Mouse (Mus musculus): ENCODE measurements around the gene Cbx6.

Gene Cbx6

DNA sequence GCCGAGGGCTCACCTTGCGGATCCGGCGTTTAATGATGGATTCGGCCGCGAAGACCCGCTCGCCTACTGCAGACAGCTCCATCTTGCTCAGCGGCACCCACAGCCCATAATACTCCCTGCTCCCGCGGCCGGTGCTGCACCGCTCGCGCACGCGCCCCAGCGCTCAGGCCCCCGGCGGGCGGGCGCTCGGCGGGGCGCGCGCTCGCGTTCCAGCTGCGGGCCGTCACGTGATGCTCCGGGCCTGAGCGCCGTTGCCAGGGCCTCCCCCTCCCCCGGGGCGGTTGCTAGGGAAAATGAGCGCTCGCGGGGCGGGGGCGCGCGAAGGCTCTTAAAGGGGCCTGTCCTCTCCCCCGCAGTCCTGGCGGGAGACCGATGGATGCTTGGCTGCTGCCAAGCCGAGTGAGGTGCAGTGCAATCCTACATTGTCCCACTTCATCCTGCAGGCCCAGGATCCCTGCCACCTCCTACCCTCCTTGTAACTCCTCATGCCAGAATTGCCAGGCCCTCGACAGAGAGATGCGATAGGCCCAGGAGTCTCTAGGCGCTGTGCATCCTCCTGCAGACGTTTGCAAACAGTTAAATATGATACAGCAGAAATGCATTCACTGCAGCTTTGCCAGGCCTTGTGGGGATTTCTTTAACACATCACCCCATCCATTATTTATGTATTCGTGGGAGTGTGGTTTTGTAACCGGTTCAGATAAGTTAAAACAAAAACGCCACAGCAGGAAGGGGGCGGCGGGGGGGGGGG, at the start of gene Cbx6, which contains the start of gene Npcd:
TSS of gene Cbx6 (minus strand) at position 559 of the 751 bp plus-strand sequence.
TSS of gene Npcd (minus strand) at position 108 of the 751 bp plus-strand sequence.
- peak; percentile 84 for DNase-seq (ENCODE audit: low read depth, low spot score)
- no peaks in the 10 kb centered on the region for H3K27me3 ChIP-seq (ENCODE audit: control insufficient read depth, insufficient read depth, low read length, poor library complexity, severe bottlenecking)

DNA sequence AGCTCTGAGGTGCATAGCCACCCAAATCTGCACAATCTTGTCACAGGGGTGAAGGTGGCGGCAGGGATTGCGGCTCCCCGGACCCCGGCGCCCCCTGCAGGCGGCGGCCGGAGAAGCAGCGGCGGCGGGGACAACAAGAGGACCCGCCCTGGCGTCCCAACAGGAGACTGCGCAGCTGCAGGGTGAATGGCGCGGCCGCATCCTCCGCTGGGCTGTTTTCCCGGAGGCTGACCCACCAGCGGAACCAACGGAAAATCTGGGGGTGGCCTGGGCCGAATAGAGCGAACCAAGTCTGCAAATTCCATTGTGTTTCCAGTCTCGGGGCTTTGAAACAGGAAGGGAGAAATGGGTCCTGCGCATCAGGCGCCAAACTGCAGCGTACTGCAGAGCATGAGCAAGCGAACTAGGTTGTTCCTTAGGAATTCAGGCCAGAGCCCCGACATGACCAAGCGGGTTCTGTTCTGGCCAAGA, 48.9 kb upstream of the Cbx6 start:
- peaks cover 4% of the 10 kb centered on the region for H3K36me3 ChIP-seq (ENCODE audit: control insufficient read depth, insufficient read depth, low read length, poor library complexity, severe bottlenecking)
- DNase-seq (ENCODE audit: low read depth, low spot score): peak; percentile 89

More for the DNA sequence above, at the start of gene Cbx6, which contains the start of gene Npcd:
- no peaks in the 10 kb centered on the region for H3K36me3 ChIP-seq (ENCODE audit: control insufficient read depth, insufficient read depth, low read length, poor library complexity, severe bottlenecking)

DNA sequence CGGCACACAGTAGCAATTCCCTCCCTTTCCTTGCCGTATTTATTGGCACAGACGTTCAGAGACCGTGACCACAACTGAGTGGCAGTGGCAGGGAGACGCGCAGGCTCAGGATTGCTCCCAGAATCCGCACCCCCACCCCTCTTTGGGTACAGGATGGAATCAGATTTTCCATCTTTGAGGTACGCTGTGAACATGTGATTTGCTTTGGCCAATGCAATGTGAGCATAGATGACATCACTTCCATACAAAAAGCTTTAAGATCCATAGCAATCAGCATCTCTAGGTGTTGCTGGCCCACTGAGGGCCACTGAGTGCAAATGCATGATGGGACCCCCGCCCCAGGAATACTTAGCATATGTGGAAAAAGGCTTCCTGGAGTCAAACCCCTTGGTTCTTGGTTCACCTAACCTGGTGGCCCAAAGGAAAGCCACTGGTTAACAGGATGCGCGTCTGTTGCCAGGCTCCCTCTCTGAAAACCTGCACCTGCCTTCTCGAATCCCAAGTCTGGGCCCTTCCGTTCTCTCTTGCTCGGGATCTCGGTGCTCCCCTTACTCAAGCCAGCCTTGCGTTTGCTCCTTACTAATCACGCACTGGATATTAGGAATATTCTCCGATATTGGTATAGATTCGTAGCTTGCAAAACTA, 48.3 kb upstream of the Cbx6 start:
- H3K36me3 ChIP-seq (ENCODE audit: control insufficient read depth, insufficient read depth, low read length, poor library complexity, severe bottlenecking): peaks cover 2% of the 10 kb centered on the region
- DNase-seq (ENCODE audit: low read depth, low spot score): peak; percentile 19
- H3K27me3 ChIP-seq (ENCODE audit: control insufficient read depth, insufficient read depth, low read length, poor library complexity, severe bottlenecking): no peaks in the 10 kb centered on the region

More for the DNA sequence above, 48.9 kb upstream of the Cbx6 start:
- H3K27me3 ChIP-seq (ENCODE audit: control insufficient read depth, insufficient read depth, low read length, poor library complexity, severe bottlenecking): no peaks in the 10 kb centered on the region

DNA sequence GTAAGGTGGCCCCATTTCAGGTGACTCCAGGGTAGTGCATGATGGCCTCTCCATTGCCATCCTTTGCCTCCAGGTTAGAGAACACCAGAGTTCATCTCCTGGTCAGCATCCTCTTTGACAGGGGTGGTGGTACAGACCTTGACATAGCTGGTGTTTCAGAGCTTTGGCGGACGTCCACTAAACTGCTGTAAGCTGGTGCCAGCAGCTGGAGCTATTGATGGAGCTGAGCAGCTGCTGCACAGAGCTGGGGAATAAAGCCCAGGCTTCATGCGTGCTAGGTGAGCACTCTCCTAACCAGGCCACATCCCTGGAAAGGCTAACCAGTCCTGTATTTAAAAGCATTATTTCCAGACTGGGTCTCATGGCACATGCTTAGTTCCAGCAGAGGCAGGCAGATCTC, 46.0 kb upstream of the Cbx6 start:
- Histone ChIP-seq H3K36me3 (ENCODE audit: control insufficient read depth, insufficient read depth, low read length, poor library complexity, severe bottlenecking) (no peaks in the 10 kb centered on the region), H3K27me3 (ENCODE audit: control insufficient read depth, insufficient read depth, low read length, poor library complexity, severe bottlenecking) (no peaks in the 10 kb centered on the region)
- DNase-seq (ENCODE audit: low read depth, low spot score): no peak

DNA sequence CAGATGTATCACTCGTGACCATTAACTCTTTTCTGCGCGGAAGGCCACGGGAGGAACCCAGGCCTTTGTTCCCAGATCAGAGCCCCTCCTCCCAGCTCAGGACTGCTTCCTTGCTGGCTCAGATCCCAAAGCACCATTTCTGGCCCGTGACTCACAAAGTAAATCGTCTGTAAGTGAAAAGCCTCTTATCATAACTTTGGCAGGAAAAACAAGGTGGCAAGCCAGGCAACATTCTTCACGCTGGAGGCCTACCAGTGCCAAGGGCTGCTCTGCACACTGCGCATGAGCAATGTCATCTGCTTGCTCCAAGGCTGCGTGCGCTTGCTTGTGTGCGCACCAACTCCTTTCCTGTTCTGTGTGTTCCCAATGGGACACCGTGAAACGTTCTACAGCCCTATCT, 44.8 kb upstream of the Cbx6 start:
- DNase-seq (ENCODE audit: low read depth, low spot score): no peak
- no peaks in the 10 kb centered on the region for H3K27me3 ChIP-seq (ENCODE audit: control insufficient read depth, insufficient read depth, low read length, poor library complexity, severe bottlenecking)
- no peaks in the 10 kb centered on the region for H3K36me3 ChIP-seq (ENCODE audit: control insufficient read depth, insufficient read depth, low read length, poor library complexity, severe bottlenecking)

DNA sequence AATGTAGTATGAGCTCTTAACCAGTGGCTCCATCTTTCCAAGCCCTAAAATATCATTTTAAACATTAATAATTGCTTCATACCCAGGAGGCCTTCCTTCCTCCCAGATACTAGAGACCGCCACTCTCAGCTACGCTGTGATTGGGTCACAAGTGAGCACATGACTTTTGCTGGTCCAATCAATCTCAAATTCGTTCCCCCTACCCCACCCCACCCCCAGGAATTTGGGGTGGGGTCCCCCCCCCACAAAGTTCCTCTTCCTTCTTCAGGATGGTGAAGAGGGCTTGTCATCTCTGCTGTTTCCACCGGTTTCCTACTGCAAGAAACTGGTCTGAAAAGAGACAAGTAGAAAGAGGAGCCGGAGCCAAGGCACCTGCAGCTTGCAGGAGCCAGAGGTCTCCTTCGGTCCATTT, 44.2 kb upstream of the Cbx6 start:
- DNase-seq (ENCODE audit: low read depth, low spot score): no peak
- Histone ChIP-seq H3K36me3 (ENCODE audit: control insufficient read depth, insufficient read depth, low read length, poor library complexity, severe bottlenecking) (no peaks in the 10 kb centered on the region), H3K27me3 (ENCODE audit: control insufficient read depth, insufficient read depth, low read length, poor library complexity, severe bottlenecking) (no peaks in the 10 kb centered on the region)

DNA sequence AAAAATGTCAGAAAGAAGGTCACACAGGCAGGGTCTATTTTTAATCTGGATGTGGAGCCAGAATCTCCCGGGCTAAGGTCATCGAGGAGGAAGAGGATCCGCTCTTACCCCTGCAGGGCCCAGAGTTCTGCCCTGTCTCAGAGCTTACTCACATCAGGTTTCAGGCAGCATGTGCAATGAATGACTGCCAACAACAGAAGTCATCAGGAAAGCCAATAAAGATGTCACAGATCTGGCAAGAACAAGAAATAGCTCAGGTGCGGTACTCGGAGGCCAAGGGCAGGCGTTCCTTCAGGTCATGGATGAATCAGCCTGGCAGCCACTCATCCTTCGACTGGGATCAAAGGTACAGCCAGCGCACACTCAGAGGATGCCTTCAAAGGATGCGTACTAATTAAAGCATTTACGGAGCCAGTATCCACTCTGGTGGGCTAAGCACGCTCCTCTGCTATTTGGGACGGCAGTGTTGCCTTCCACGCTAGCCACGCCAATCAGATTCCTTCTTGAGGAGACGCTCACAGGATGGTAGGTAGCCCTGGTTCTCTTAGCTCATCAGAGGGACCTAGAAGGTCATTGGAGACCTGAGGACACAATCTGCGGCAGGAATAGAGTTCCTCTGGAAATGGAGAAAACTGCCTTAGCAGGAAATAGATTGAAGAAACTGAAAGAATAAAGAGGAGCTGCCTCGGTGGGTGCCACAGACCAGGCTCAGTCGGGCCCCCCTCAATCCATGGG, 40.9 kb upstream of the Cbx6 start:
- DNase-seq (ENCODE audit: low read depth, low spot score): no peak
- no peaks in the 10 kb centered on the region for H3K36me3 ChIP-seq (ENCODE audit: control insufficient read depth, insufficient read depth, low read length, poor library complexity, severe bottlenecking)
- no peaks in the 10 kb centered on the region for H3K27me3 ChIP-seq (ENCODE audit: control insufficient read depth, insufficient read depth, low read length, poor library complexity, severe bottlenecking)

DNA sequence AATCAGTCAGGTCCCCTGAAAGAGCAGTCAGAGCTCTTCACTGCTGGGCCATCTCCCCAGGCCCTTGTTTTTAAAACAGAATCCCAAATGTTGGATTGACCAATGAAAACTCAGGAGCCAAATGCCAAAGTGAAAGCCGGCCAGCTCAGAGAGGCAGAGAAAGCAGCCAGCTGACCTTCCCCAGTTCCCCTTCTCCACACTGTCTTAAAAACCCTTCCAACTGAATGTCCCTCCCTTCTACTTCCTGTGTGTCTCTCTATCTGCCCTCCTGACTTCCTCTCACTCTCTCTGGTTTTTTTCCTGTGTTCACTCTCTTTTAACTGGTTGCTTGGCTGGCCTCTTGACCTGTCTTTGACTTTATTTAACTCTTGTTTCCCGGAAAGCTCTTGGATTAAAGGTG, 39.5 kb upstream of the Cbx6 start:
- H3K36me3 ChIP-seq (ENCODE audit: control insufficient read depth, insufficient read depth, low read length, poor library complexity, severe bottlenecking): no peaks in the 10 kb centered on the region
- DNase-seq (ENCODE audit: low read depth, low spot score): no peak
- H3K27me3 ChIP-seq (ENCODE audit: control insufficient read depth, insufficient read depth, low read length, poor library complexity, severe bottlenecking): no peaks in the 10 kb centered on the region

DNA sequence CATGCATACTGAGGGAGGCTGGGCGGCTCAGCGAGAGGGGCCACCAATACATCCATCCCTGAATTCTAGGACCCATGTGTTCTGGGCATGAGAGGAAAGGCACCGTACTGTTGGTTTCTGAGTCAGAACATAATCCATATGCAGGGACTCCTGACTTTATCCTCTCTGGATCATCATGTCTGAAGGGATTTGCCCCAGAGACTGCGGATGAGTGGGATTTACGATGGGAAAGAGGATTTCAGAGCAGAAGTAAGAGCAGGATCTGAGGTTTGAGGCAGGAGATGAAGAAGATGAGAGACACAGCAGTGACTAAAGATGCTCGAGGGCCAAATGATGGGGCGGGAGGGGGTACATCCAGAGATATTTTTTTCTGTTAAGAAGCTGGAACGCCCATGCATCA, 39.1 kb upstream of the Cbx6 start:
- no peak for DNase-seq (ENCODE audit: low read depth, low spot score)
- Histone ChIP-seq H3K36me3 (ENCODE audit: control insufficient read depth, insufficient read depth, low read length, poor library complexity, severe bottlenecking) (no peaks in the 10 kb centered on the region), H3K27me3 (ENCODE audit: control insufficient read depth, insufficient read depth, low read length, poor library complexity, severe bottlenecking) (no peaks in the 10 kb centered on the region)

DNA sequence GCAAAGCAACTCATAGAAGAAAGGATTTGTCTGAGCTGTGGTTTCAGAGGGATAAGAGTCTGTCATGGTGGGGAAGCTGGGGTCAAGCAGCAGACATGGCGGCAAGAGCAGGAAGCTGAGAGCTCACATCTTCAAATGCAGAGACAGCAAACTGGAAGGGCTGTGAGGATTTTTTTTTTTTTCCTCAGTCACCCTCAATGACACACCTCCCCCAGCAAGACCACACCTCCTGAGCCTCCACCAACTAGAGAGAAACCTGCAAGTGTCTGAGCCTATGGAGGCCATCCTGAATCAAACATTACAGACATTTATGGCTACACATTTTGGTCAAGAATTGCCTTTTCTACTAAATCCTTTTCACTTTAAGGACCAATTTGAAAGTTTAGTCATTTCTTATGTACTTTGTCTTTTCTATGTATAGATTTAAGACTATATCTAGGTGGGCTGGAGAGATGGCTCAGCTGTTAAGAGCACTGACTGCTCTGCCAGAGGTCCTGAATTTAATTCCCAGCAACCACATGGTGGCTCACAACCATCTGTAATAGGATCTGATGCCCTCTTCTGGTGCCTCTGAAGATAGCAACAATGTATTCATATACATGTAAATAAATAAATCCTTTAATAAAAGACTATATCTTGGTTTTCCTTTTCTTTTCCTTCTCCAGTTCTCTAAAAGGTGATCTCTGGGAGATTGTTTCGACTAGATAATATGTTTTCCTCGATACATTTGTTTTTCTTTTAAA, 32.9 kb upstream of the Cbx6 start:
- Histone ChIP-seq H3K27me3 (ENCODE audit: control insufficient read depth, insufficient read depth, low read length, poor library complexity, severe bottlenecking) (no peaks in the 10 kb centered on the region), H3K36me3 (ENCODE audit: control insufficient read depth, insufficient read depth, low read length, poor library complexity, severe bottlenecking) (no peaks in the 10 kb centered on the region)
- DNase-seq (ENCODE audit: low read depth, low spot score): peak; percentile 37

DNA sequence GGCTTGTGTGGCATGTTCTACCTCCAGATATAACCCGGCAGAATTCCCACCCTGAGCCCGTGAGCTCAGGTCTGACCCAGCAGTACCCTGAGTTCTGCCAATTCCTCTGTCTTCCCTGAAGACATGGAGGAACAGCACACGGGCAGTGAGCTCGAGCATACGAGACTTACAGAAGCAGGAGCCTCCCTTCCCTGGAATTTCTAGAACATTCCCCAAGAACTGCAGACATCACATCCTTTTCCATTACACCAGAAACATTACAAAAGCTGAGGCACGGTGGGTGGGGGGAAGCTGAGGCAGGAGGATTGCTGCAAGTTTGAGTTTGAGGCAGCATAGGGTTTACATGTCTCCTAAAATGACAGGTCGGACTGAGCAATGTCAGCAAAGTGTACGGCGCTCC, 25.3 kb upstream of the Cbx6 start:
- Histone ChIP-seq H3K36me3 (ENCODE audit: control insufficient read depth, insufficient read depth, low read length, poor library complexity, severe bottlenecking) (no peaks in the 10 kb centered on the region), H3K27me3 (ENCODE audit: control insufficient read depth, insufficient read depth, low read length, poor library complexity, severe bottlenecking) (no peaks in the 10 kb centered on the region; the same call in 1 of the 2 replicates)
- no peak for DNase-seq (ENCODE audit: low read depth, low spot score)

DNA sequence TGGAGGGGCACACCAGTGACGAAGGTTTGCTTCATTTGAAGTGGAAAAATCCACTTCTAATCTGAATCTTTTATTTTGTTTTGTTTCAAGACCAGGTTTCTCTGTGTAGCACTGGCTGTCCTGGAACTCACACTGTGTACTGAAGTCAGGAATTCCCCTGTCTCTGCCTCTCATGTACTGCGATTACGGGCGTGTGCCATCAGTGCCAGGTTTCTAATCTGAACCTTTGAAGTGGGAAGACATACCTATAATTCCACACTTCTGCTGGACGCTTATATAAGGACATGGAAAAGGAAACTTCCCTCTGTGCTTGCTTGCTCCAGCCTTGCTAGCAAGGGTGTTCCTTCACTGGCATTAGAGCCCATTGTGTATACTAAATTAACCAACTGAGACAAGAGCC, 24.5 kb upstream of the Cbx6 start:
- H3K27me3 ChIP-seq (ENCODE audit: control insufficient read depth, insufficient read depth, low read length, poor library complexity, severe bottlenecking): no peaks in the 10 kb centered on the region; the same call in 1 of the 2 replicates
- H3K36me3 ChIP-seq (ENCODE audit: control insufficient read depth, insufficient read depth, low read length, poor library complexity, severe bottlenecking): no peaks in the 10 kb centered on the region
- DNase-seq (ENCODE audit: low read depth, low spot score): no peak

DNA sequence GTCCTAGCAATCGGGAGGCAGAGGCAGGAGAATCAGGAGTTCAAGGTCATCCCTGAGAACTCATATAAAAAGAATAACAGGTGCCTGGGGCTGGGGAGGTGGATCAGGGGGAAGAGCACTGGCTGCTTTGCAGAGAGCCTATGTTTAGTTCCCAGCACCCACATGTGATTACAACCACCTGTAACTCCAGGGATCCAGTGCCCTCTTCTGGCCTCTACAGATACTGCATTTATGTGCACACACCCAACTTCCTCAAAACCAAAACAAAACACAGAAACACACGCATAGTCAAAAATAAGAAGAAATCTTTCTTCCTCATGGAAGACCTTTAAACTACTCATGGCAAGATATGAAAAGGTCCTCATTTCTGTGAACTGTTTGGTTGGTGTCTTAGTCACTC, 15.7 kb upstream of the Cbx6 start:
- peak; percentile 29 for DNase-seq (ENCODE audit: low read depth, low spot score)
- Histone ChIP-seq H3K27me3 (ENCODE audit: control insufficient read depth, insufficient read depth, low read length, poor library complexity, severe bottlenecking) (no peaks in the 10 kb centered on the region), H3K36me3 (ENCODE audit: control insufficient read depth, insufficient read depth, low read length, poor library complexity, severe bottlenecking) (no peaks in the 10 kb centered on the region)

DNA sequence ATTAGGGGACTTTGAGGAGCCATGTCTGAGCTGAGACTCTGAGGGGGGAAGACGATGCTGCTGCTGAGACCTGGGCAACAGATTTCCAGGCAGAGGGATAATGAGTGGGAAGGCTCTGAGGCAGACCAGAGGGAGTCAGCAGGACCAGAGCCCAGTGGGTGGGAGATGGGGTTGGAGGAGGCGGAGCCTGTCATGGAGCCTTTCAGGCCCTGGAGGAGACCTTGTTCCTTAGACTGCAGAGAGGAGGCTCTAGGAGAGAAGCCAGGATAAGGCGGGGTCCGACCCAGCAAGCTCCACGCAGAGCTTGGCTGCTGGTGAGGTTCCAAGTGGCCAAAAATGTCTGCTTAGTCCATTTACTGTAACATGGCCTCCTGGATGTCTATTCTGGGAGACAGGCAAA, 12.6 kb upstream of the Cbx6 start:
- no peak for DNase-seq (ENCODE audit: low read depth, low spot score)

More for the DNA sequence above, 12.6 kb upstream of the Cbx6 start:
- Histone ChIP-seq H3K27me3 (ENCODE audit: control insufficient read depth, insufficient read depth, low read length, poor library complexity, severe bottlenecking) (no peaks in the 10 kb centered on the region), H3K36me3 (ENCODE audit: control insufficient read depth, insufficient read depth, low read length, poor library complexity, severe bottlenecking) (no peaks in the 10 kb centered on the region)
